Mouse (Mus musculus) cortical plate, adult 2 months (tissue): ENCODE measurements around the gene Gimap5. TPM values are rescaled to one million over a fixed set of nuclear protein-coding genes. Genes with fewer than 3 reads are reported as not detected.

Source experiments
- H3K27ac ChIP-seq: fragments of 200-500 bp; 2 replicates; pipeline ENCODE4 v1.5.1; 2012; ENCODE audit warnings: low read length, control low read depth, inconsistent platforms; ENCODE audit not compliant: insufficient read depth
- H3K4me1 ChIP-seq: fragments of 200-500 bp; 2 replicates; pipeline ENCODE4 v1.6.1; 2011; ENCODE audit warnings: low read length; ENCODE audit not compliant: control insufficient read depth, insufficient read depth
- H3K4me3 ChIP-seq: fragments of 200-500 bp; 2 replicates; pipeline ENCODE4 v1.5.1; 2011; ENCODE audit warnings: mild to moderate bottlenecking, low read length, control low read depth; ENCODE audit not compliant: insufficient read depth
- CTCF ChIP-seq: fragments of 200-500 bp; IDR thresholded peaks from 2 replicates; pipeline ENCODE4 v1.5.1; 2011; ENCODE audit warnings: mild to moderate bottlenecking, control low read depth, low read length; ENCODE audit not compliant: insufficient read depth; ENCODE audit errors: extremely low read depth
- POLR2A ChIP-seq: fragments of 200-500 bp; IDR thresholded peaks from 2 replicates; pipeline ENCODE4 v1.6.1; 2011; ENCODE audit warnings: mild to moderate bottlenecking, low read length, control low read depth; ENCODE audit not compliant: insufficient read depth; ENCODE audit errors: extremely low read depth
- polyA plus RNA-seq: library from polyadenylated mRNA; depleted of rRNA; stranded (reverse); fragments of >200 nt; gene quantifications from 2 replicates; pipeline ENCODE4 v1.2.3, GENCODE M21; 2012

Gimap5 gene
- polyA plus RNA-seq, 1 experiment = 0.75 TPM

DNA sequence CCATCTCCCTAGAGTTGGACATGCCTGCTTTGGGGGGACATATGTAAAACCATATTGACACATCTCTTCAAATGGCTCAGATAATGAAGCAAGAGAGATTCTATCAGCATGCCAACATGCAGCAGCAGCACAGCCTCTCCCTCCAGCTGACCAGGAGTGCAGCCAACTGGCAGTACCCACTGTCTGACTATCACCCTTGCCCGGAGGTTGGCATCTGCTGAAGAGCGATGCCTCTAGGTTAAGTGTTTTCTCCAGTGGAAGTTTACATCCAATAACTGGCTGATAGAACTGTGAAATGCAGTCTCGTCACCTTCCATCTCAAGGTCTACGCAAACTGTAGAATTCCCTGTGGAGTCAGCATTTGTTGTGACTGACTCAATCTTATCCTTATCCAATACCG lies 8.3 kb upstream of the Gimap5 start:
- Histone ChIP-seq H3K4me3 (no peak overlapping the region), H3K4me1 (no peaks in the 10 kb centered on the region), H3K27ac (no peak overlapping the region)
- TF ChIP-seq POLR2A = no peak
- TF ChIP-seq CTCF = no peak

DNA sequence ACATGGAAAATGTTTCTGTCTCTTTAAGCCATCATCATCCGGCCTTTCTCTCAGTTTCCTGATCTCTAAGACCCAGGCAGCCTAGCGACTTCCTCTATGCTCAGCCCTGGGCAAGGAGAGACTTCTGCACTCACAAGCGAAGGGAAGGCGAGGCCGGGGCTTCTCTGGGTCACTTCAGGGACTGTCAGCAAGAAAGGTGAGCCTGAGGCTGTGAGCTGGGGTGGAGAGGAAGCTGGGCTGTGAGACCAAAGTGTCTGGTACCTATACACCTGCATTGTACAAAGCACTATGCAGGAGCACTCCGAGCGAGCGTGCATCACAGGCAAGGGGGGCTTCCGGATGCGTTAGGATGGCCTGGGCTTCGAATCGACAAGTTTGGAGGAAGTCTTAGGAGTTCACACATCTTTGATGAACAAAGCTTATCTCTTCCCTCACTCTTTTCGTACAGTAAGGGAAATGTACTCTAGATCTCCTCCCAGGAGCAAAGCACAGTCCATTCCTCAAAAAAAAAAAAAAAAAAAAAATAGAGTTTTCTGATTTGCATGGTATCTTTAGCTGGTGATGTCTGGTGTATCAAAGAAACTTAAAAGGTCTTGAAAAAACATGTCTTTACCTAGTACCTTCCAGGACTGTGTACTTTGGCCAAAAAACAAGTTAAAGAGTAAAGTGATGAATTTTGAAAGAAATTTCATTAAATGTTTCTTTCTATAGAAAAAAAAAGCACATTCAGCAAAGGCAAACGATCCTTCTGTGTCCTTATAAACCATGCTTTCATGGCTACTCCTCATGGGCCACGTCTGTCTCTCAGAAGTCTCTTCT lies 6.8 kb upstream of the Gimap5 start, which contains the start of gene Gimap1:
TSS of gene Gimap1 (plus strand) at position 94 of the 819 bp plus-strand sequence.
- Histone ChIP-seq H3K4me1 (no peaks in the 10 kb centered on the region), H3K4me3 (peak within 1 kb of the TSS; percentile 34), H3K27ac (no peak within 1 kb of the TSS)
- TF ChIP-seq CTCF (no peak), POLR2A (no peak)

DNA sequence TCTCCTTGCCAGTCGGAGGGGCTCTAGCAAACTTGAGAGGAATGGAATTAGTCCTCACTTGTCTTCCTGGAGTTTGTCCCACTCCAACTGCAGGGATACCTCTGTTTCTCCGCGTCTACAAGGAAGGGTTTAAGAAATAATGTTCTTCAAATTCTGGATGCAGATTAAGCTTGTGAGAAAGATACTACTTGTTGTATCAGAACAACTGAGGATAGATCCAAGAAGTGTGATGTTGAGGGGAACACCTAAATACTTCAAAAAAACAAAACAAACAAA lies 6.3 kb upstream of the Gimap5 start:
- Histone ChIP-seq H3K4me3 (no peak overlapping the region), H3K4me1 (no peaks in the 10 kb centered on the region), H3K27ac (no peak overlapping the region)
- no peak for TF ChIP-seq CTCF
- TF ChIP-seq POLR2A = no peak

DNA sequence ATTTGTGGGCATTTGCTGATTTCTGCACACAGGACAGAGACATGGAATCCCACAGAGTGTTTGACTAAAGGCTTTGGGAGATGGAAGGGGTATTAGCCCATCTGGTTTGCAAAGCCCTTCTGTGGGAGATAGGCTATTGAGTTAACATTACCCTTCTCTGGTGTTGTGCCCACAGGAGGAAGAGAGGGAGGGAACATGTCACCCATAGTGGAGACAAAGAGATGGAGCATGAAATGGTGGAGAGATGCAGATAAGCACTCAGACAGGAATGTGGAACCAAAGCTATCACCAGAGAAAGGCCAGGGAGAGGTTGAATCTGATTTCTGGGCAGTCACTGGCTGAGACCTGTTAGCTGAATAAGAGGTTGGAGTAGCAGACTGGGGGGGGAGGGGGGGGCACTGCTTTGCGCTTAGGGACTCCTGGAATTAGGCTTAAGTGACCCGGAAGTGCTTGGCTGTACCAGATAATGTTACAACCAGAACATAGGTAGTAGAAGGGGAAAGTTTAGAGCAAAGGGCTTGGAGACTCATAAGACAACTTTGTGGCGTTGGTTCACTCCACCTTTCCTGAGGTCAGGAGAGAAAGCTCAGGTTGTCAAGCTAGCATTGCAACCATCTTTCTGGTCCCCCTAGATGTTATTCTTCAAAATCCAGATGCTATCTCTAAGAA lies 5.4 kb upstream of the Gimap5 start:
- H3K27ac ChIP-seq = no peak overlapping the region
- H3K4me1 ChIP-seq = no peaks in the 10 kb centered on the region
- no peak for TF ChIP-seq CTCF
- TF ChIP-seq POLR2A = no peak
- no peak overlapping the region for H3K4me3 ChIP-seq

DNA sequence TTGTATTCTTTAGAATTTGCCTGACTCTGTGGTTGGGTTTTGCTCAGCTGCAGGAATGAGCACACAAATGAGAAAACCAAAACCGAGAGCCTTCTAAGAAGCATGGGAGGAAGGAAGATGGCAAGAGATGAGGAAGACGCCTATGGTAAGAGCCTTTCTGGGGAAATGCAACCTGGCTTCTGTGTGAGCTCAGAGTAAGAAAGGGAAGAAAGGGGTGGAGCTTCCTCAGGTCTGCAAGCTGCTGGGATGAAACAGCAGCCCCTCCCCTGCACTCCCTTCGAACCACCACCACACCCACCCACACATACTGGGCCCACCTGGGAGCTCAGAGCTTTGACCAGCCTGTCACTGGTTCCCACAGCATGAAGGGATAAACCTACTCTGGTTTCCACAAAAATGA lies 4.7 kb upstream of the Gimap5 start:
- TF ChIP-seq POLR2A = no peak
- TF ChIP-seq CTCF = no peak
- Histone ChIP-seq H3K4me3 (no peak overlapping the region), H3K27ac (no peak overlapping the region), H3K4me1 (no peaks in the 10 kb centered on the region)

DNA sequence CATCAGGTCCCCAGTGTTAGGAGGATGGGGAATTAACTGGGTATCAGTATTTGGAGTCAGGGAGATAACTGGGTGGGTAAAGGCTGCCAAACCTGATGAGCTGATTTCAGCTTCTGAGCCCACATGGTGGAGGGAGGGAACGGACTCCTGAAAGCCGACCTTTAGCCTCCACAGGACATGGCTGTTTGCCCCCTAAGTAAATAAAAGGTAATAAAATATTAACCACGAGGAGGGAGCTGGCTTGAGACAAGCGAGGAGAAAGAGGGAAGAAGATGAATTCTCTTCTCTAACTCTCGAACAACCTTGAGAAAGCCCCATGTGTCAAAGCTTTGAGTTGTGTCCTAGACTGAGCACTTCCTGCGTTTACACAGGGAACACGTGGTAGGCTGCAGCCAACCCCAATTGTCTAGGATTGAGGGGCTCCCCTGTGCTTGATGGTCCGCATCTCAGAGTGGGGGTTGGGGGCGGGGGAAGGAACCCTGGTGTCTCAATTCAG lies 4.2 kb upstream of the Gimap5 start:
- no peaks in the 10 kb centered on the region for H3K4me1 ChIP-seq
- no peak overlapping the region for H3K4me3 ChIP-seq
- TF ChIP-seq POLR2A = no peak
- no peak for TF ChIP-seq CTCF
- H3K27ac ChIP-seq = no peak overlapping the region

DNA sequence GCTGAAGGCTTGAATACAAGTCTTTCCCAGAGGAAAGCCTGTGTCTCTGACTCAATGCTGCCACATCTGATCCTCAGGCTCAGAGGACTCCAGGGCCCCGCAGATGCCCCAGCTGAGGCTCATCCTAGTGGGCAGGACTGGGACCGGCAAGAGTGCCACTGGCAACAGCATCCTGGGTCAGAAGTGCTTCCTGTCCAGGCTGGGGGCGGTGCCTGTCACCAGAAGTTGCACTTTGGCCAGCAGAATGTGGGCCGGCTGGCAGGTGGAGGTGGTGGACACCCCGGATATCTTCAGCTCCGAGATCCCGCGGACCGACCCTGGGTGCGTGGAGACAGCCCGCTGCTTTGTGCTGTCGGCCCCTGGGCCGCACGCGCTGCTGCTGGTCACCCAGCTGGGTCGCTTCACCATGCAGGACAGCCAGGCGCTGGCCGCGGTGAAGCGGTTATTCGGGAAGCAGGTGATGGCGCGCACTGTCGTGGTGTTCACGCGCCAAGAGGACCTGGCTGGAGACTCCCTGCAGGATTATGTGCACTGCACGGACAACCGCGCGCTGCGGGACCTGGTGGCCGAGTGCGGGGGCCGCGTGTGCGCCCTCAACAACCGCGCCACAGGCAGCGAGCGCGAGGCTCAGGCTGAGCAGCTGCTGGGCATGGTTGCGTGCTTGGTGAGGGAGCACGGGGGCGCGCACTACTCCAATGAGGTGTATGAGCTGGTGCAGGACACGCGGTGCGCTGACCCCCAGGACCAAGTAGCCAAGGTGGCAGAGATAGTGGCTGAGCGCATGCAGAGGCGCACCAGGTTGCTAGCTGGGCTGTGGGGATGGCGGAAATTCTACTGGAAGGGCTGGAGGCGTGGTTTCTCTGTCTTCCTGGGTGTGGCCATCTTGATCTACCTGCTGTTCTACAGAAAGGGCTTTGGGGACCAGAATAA lies 3.3 kb upstream of the Gimap5 start:
- TF ChIP-seq CTCF (no peak), POLR2A (0 out of 2 replicates have a peak, but pooled peaks have one; percentile 34)
- Histone ChIP-seq H3K27ac (no peak overlapping the region), H3K4me3 (peak overlapping the region; percentile 39), H3K4me1 (no peaks in the 10 kb centered on the region)

DNA sequence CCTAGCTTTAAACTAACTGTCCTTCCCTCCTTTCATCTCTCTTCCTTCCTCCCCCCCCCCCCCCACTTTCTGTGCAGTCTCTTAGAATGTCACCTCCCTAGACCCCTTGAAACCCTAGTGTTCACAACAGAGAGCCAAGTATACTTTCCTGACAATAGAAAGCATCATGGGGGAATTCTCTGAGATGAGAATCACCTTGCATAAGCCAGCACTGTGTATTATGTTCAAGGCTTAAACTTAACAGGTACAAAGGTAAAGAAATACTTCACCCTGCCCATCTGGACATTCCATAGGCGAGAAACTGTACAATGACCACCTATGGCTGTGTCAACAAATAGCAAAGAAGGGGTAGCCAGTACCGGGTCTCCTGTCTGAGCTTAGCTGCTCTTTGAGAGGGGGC lies 507 bp upstream of the Gimap5 start:
- Histone ChIP-seq H3K4me3 (no peak overlapping the region), H3K4me1 (no peaks in the 10 kb centered on the region), H3K27ac (no peak overlapping the region)
- no peak for TF ChIP-seq POLR2A
- no peak for TF ChIP-seq CTCF
